Mouse (Mus musculus) forebrain, embryonic 10.5 days (tissue): Measurements from ENCODE around the gene Nox1. TPM values are rescaled to one million over a fixed set of nuclear protein-coding genes. Genes with fewer than 3 reads are reported as not detected.

Experiments
- DNase-seq: peaks from one replicate; pipeline ENCODE4 v3.0.0-alpha.2; 2017; ENCODE audit warnings: low spot score; ENCODE audit errors: extremely low spot score
- H3K27ac ChIP-seq: fragments of 300-500 bp; sonication (generic); 2 replicates; pipeline ENCODE4 v1.5.1; 2016; ENCODE audit warnings: mild to moderate bottlenecking
- H3K27me3 ChIP-seq: fragments of 300-500 bp; sonication (generic); 2 replicates; pipeline ENCODE4 v1.6.1; 2016; ENCODE audit warnings: mild to moderate bottlenecking; ENCODE audit not compliant: poor library complexity, severe bottlenecking
- H3K36me3 ChIP-seq: fragments of 300-500 bp; sonication (generic); replicated peaks from 2 replicates; pipeline ENCODE4 v1.6.1; 2016; ENCODE audit warnings: mild to moderate bottlenecking, moderate library complexity
- H3K4me1 ChIP-seq: fragments of 300-500 bp; sonication (generic); 2 replicates; pipeline ENCODE4 v1.6.1; 2016
- H3K4me3 ChIP-seq: fragments of 300-500 bp; sonication (generic); 2 replicates; pipeline ENCODE4 v1.5.1; 2016; ENCODE audit warnings: mild to moderate bottlenecking, moderate library complexity
- H3K9me3 ChIP-seq: fragments of 300-500 bp; sonication (generic); 2 replicates; pipeline ENCODE4 v1.6.1; 2016; ENCODE audit warnings: mild to moderate bottlenecking, moderate library complexity
- WGBS: fragments of 180-500 bp; shearing (Covaris S2); methylation state at CpG from one replicate; pipeline ENCODE4 v1.1.7; 2016; 5-methylcytosine and 5-hydroxymethylcytosine counted together
- polyA plus RNA-seq: library from polyadenylated mRNA; unstranded; fragments of >200 nt; fragmentation: Nextera tagmentation; extraction: Ambion mirVana; gene quantifications from 2 replicates; pipeline ENCODE4 v1.2.1, GENCODE M21; 2016

Gene Nox1
- polyA plus RNA-seq, 1 experiment from 2014 or later, result not detected

DNA sequence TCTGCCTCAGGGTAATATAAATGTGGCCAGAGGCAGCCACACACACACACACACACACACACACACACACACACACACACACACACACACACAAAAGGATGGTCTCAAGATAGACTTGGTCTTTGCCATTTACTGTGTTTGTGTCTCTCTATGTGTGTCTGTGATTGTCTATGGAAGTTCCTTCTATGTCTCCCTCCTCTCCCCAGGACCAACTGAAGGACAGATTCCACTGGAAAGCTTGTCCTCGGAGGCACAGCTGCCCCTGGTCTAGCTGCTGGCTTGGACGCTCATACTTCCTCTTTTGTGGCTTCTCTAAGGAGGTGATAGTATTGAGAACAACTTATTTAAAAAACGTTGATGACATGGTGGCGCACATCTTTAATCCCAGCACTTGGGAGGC, 58.3 kb downstream of the Nox1 start:
- H3K27ac ChIP-seq, result no peak overlapping the region
- DNase-seq, result no peak
- peaks cover 54% of the 10 kb centered on the region for H3K27me3 ChIP-seq
- H3K4me1 ChIP-seq, result peaks cover 14% of the 10 kb centered on the region
- no peaks in the 10 kb centered on the region for H3K9me3 ChIP-seq
- 63% methylated on average over 4 of the region's 4 CpGs for WGBS
- no peak overlapping the region; the same call in 1 of the 2 replicates for H3K4me3 ChIP-seq
- no peaks in the 10 kb centered on the region for H3K36me3 ChIP-seq

GRCm38 (mm10) chrX:134162826-134163225, 58.9 kb downstream of the Nox1 start:
- WGBS, result 20% methylated on average over 11 of the region's 11 CpGs
- H3K27me3 ChIP-seq, result peaks cover 57% of the 10 kb centered on the region
- no peak for DNase-seq

DNA sequence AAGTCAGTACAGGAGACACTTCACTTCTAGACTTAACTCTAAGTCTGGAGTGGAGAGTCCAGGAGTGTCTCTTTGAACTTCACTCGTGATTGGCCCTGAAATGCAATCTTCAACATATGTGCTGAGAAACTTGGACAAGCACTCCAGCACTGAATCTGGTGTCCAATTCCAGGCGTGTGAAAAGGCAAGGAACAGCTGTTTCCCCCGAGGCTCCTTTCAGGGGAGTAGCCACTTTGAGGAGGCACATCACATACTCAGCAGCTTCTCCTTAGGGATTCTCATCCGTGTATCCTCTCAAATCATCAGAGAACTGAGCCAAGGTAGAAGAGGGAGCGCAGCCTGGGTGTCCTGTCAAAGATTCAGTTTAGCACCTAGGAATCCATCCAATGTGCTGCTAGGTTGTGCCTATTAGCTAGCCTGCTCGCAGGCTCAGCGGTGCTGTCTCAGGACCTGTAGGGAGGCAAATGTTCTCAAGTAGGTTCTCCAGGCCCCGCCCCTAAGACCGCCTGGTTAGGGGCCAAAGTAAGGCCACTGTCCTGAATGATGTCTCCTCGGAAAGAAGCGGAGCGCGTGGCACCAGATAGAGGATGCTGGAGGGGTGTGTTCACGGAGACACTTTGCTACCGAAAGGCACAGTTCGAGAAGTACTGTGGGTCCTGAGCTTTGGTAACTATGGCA, 59.6 kb downstream of the Nox1 start, which contains the start of gene Xkrx:
Gene Xkrx, minus strand, starts transcription at position 34 of the 678 bp plus-strand sequence.
- H3K4me1 ChIP-seq, result peaks cover 14% of the 10 kb centered on the region
- H3K27ac ChIP-seq, result no peak within 1 kb of the TSS
- peak within 1 kb of the TSS; percentile 43 for H3K4me3 ChIP-seq
- DNase-seq, result no peak
- H3K36me3 ChIP-seq, result no peaks in the 10 kb centered on the region
- H3K27me3 ChIP-seq, result peaks cover 60% of the 10 kb centered on the region
- no peaks in the 10 kb centered on the region for H3K9me3 ChIP-seq
- WGBS, result 36% methylated on average over 16 of the region's 16 CpGs

More at GRCm38 (mm10) chrX:134162826-134163225, 58.9 kb downstream of the Nox1 start:
- peaks cover 14% of the 10 kb centered on the region for H3K4me1 ChIP-seq
- H3K4me3 ChIP-seq, result peak overlapping the region; percentile 43
- no peaks in the 10 kb centered on the region for H3K9me3 ChIP-seq
- no peaks in the 10 kb centered on the region for H3K36me3 ChIP-seq
- no peak overlapping the region for H3K27ac ChIP-seq

DNA sequence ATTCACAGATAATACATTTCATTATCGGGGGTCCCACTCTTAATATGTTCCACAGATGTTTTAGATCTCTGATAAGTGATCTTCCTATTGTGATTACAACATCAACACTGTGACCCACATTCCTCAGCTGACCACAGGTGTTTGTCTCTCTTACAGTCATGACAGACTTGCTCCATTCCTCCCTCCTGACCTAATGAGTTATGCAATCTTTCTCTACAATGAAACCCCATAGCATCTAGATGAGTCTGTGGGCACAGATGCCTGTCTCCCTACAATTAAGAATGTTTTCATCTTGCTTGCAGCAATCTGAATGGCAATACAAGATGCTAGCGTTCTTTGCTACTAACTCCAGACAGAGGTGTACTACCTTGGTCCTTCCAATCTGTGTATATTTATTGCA, 61.3 kb downstream of the Nox1 start:
- Histone ChIP-seq H3K27ac (no peak overlapping the region), H3K4me3 (no peak overlapping the region), H3K27me3 (peaks cover 58% of the 10 kb centered on the region), H3K9me3 (no peaks in the 10 kb centered on the region), H3K36me3 (no peaks in the 10 kb centered on the region), H3K4me1 (peaks cover 14% of the 10 kb centered on the region)
- no peak for DNase-seq
- WGBS, result 86% methylated on average over 2 of the region's 2 CpGs

DNA sequence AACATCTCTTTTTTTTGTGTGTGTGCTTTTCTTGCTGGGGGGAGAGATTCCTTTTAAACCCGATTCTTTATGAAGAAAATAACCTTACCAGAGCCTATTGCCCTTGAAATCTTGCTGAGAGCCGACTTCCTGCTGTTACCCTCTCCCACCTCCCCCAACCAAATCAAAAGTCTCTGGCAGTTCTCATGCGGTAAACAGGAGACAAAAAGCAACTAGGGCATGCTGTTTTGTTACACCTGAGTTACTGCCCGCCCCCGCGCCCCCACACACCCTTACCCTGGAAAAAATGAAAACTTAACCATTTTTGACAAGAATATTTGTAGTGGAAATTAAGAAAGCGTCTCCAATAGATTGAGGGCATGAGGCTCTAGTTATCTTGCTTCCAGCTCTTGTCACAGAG, 63.6 kb downstream of the Nox1 start:
- peaks cover 10% of the 10 kb centered on the region for H3K4me1 ChIP-seq
- no peak for DNase-seq
- H3K27me3 ChIP-seq, result peaks cover 59% of the 10 kb centered on the region
- no peaks in the 10 kb centered on the region for H3K36me3 ChIP-seq
- no peak overlapping the region for H3K27ac ChIP-seq
- WGBS, result 41% methylated on average over 7 of the region's 7 CpGs
- no peaks in the 10 kb centered on the region for H3K9me3 ChIP-seq
- no peak overlapping the region for H3K4me3 ChIP-seq

DNA sequence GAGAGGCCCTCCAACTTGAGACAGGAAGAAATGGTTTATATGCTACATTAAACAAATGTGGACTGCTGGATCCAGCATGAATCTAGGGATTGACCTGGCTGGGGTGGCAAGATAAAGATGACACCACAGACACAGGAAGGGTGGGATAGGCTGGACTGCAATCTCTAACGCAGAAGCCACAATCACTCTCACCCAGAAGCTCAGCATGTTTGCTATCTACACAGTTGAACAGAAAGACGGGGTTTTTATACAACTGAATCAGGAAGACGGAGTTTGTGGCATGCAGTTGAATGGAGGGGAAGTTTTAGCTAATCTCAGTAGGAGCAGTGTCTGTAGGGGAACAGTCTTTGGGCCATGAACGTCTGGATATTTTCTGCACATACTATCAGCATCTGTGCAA, 79.8 kb downstream of the Nox1 start:
- Histone ChIP-seq H3K27me3 (peaks cover 53% of the 10 kb centered on the region), H3K9me3 (no peaks in the 10 kb centered on the region), H3K36me3 (no peaks in the 10 kb centered on the region), H3K4me1 (no peaks in the 10 kb centered on the region), H3K4me3 (no peak overlapping the region), H3K27ac (no peak overlapping the region)
- no peak for DNase-seq
- 80% methylated on average over 4 of the region's 4 CpGs for WGBS

- WGBS, result 95% methylated on average over 1 of the region's 1 CpGs
- H3K4me3 ChIP-seq, result no peak overlapping the region
- H3K27ac ChIP-seq, result no peak overlapping the region
These were observed 80.2 kb downstream of the Nox1 start for GRCm38 (mm10) chrX:134141551-134141950.

DNA sequence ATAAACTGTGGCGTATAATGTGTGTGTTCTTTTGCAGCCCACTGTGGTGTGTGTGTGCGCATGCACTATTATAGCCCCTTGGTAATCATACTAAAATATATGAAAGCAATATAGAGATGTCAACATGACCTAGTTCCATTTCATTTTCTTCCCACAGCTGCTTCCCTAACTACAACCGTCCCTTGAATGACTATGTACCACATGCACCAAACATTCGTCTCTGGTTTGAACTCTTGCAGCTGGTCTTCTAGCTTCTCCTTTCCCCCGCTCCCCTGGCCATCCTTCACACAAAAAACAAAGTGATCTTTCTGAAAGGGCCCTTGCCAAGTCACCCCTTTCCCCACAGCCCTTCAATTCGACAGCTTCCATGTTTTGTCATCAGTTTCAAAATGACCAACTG, 81.7 kb downstream of the Nox1 start:
- peaks cover 69% of the 10 kb centered on the region for H3K27me3 ChIP-seq
- no peak overlapping the region for H3K27ac ChIP-seq
- no peak overlapping the region for H3K4me3 ChIP-seq
- H3K9me3 ChIP-seq, result no peaks in the 10 kb centered on the region
- H3K4me1 ChIP-seq, result no peaks in the 10 kb centered on the region
- DNase-seq, result no peak
- no peaks in the 10 kb centered on the region for H3K36me3 ChIP-seq
- WGBS, result 89% methylated on average over 6 of the region's 6 CpGs

More at GRCm38 (mm10) chrX:134141551-134141950, 80.2 kb downstream of the Nox1 start:
- Histone ChIP-seq H3K4me1 (no peaks in the 10 kb centered on the region), H3K36me3 (no peaks in the 10 kb centered on the region), H3K9me3 (no peaks in the 10 kb centered on the region), H3K27me3 (peaks cover 55% of the 10 kb centered on the region)
- no peak for DNase-seq

- Histone ChIP-seq H3K27ac (no peak overlapping the region), H3K36me3 (no peaks in the 10 kb centered on the region), H3K27me3 (peaks cover 80% of the 10 kb centered on the region), H3K4me3 (no peak overlapping the region), H3K4me1 (no peaks in the 10 kb centered on the region), H3K9me3 (no peaks in the 10 kb centered on the region)
- WGBS, result 45% methylated on average over 3 of the region's 3 CpGs
- DNase-seq, result no peak
These were observed 87.9 kb downstream of the Nox1 start for GRCm38 (mm10) chrX:134133821-134134220.

DNA sequence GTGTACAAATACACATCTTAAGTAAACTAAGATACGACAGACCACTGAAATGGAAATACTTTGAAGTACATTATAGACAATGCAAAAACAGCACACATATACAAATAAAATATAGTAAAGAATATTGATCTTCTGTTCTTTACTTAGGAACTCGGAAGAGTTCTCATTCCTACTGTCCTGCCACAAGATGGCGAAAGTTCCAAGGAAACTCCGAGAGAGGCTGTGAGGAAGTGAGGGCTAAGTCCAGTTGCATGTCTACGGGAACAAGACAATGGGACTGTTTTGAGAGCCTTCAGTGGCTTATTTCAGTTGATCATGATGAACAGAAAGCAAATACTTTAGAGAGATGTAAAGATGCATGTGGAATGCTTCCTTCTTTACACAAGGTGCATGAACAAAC, 89.5 kb downstream of the Nox1 start:
- no peak for DNase-seq
- no peaks in the 10 kb centered on the region for H3K36me3 ChIP-seq

GRCm38 (mm10) chrX:134128549-134128948, 93.2 kb downstream of the Nox1 start:
- Histone ChIP-seq H3K36me3 (no peaks in the 10 kb centered on the region), H3K27me3 (peaks cover 81% of the 10 kb centered on the region), H3K9me3 (no peaks in the 10 kb centered on the region), H3K4me1 (no peaks in the 10 kb centered on the region), H3K4me3 (no peak overlapping the region), H3K27ac (no peak overlapping the region)
- WGBS, result 82% methylated on average over 3 of the region's 3 CpGs
- DNase-seq, result no peak

More for the DNA sequence above, 89.5 kb downstream of the Nox1 start:
- Histone ChIP-seq H3K27ac (no peak overlapping the region), H3K4me1 (no peaks in the 10 kb centered on the region), H3K9me3 (no peaks in the 10 kb centered on the region), H3K4me3 (no peak overlapping the region), H3K27me3 (peaks cover 78% of the 10 kb centered on the region)
- 26% methylated on average over 5 of the region's 5 CpGs for WGBS

GRCm38 (mm10) chrX:134116417-134116816, 105.3 kb downstream of the Nox1 start:
- Histone ChIP-seq H3K27me3 (peaks cover 70% of the 10 kb centered on the region), H3K27ac (no peak overlapping the region), H3K4me3 (no peak overlapping the region), H3K9me3 (no peaks in the 10 kb centered on the region), H3K36me3 (no peaks in the 10 kb centered on the region), H3K4me1 (no peaks in the 10 kb centered on the region)
- 79% methylated on average over 3 of the region's 3 CpGs for WGBS
- DNase-seq, result no peak

DNA sequence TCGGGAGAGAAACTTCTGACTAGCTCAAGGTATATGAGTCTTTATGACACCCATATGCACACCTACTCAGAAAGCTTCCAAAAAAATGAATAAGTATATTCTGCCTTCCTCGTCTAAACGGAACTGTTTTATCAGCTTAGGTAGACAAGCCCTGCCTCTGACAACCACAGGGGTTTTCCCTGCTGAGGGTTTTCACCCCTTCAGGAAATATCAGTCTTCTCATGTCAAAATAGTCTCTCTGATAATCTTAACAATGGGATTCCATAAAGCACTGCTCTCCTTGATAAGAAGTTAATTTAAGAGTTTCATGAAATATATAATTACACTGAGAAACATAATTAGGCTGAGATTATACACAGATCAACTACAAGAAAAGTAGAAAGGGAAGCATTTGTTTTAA, 110.0 kb downstream of the Nox1 start:
- no peaks in the 10 kb centered on the region for H3K4me1 ChIP-seq
- no peak overlapping the region for H3K27ac ChIP-seq
- no peak overlapping the region for H3K4me3 ChIP-seq
- DNase-seq, result no peak
- 92% methylated on average over 3 of the region's 3 CpGs for WGBS
- H3K9me3 ChIP-seq, result no peaks in the 10 kb centered on the region
- H3K36me3 ChIP-seq, result no peaks in the 10 kb centered on the region
- peaks cover 69% of the 10 kb centered on the region for H3K27me3 ChIP-seq
